Mouse (Mus musculus) heart, postnatal 10 days (tissue): ENCODE measurements around the gene Psmb7. TPM values are rescaled to one million over a fixed set of nuclear protein-coding genes. Genes with fewer than 3 reads are reported as not detected.

Experiments used
- DNase-seq, 2 experiments: peaks; one replicate each; pipeline ENCODE4 v3.0.0; 2021
- intact Hi-C: fragments of 180-260 bp; cut with DNase I; formaldehyde crosslinking; loops from one replicate; pipeline ENCODE4 v1.15.1; 2025
- microRNA-seq, 2 experiments: library from miRNA; unstranded; fragments of <30 nt; microRNA quantifications; one replicate each; pipeline ENCODE4 v1.2.0; 2022
- total RNA-seq, 2 experiments: library from RNA; stranded (reverse); gene quantifications; 2 replicates each; pipeline ENCODE4 v1.2.3; 2021

Gene Psmb7
- total RNA-seq, 2 experiments from 2014 or later: 253 to 257 TPM

DNA sequence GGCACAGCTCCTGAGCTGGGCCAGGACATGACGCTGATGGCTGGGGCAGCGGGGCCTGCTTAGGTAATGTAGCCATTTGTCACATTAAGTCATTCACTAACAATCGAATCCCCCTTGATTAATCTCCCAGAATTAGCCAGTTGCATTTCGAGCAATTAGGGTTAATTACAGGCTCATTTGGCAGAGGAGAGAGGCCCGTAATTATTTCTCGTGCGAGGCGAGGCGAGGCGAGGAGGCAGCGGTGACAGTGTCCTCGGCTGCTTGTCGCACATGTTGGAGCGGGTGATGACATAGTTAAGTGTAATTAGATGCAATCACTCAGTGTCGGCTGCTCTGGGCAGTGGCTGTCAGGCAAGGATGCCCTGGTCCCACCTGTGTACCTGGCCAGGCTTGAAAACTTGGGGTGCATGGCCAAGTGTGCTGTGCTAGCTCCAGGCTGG, 91.9 kb downstream of the Psmb7 start:
- intact Hi-C loops: no loop called here
- no peak for DNase-seq

DNA sequence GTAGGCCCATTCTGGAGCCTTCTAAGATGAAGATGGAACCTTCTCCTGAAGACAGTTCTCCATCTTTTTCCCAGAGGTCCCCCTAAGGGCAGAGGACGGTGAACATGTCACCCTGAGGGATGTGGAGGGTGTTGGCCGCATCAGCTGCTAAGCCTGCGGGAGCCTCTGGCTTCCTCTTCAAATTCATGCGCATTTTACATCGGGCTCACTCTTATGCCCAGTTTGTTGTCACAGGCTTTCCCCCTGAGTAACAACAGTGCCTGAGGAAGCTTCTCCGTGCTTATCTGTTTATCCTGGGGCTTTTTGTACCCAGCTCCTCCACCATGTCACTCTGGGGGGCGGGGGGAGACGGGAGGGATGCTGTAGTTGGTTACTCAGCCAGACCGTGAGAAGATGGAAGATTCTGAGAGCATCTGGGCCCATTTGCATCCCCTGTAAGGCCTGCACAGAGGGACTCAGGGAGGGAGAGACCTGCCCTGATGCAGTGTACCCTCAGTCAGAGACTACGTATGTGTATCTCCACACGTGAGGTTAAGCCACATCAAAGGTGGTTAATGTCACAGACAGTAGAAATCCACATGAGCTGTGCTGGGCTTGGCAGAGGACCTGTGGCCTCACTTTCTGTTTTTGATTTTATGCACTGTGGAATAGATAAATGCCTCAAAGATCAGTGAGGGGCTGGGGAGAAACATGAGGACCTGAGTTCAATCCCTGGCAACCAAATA, 95.9 kb downstream of the Psmb7 start:
- DNase-seq: no peak
- intact Hi-C loops: no loop called here

DNA sequence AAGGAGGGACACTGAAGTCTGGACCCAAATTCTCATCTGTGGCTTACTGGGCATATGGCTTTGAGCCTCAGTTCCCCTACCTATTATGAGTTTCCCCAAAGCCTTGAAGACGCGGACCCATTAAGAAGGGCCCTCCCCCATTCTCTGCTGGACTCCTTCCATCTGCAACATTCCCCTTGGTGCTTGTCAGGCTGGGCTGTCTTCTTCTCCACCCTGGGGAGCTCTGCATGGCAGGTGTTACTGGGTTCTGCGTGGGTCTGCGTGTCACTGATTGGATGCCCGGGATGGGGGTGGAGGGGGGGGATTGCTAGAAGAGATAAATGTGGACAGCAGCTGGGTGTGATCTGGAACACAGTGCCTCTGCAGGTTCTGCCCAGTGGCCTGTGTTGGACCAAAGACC, 97.1 kb downstream of the Psmb7 start:
- peak in 1 of 2 experiments; percentile 42 for DNase-seq
- intact Hi-C loops: no loop called here

DNA sequence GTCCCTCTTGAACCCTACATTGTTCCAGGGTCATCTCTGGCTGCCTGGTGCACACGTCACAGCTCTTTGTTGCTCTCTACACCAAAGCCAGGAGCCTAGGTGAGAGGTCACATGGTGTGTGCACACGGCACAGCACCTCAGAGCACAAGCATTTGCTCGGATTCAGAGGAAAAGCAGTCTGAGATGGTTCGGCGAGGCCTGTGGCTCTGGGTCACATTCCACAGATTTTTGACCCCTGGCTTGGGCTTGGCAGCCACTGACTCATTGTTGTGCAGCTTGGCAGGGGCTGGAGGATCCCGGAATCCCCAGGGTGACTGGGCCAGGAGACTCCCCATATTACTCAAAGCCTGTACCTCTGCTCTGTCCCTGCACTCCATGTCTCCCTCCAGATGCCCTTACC, 97.7 kb downstream of the Psmb7 start:
- intact Hi-C loops: no loop called here
- DNase-seq: peak; percentile 82 to 84

DNA sequence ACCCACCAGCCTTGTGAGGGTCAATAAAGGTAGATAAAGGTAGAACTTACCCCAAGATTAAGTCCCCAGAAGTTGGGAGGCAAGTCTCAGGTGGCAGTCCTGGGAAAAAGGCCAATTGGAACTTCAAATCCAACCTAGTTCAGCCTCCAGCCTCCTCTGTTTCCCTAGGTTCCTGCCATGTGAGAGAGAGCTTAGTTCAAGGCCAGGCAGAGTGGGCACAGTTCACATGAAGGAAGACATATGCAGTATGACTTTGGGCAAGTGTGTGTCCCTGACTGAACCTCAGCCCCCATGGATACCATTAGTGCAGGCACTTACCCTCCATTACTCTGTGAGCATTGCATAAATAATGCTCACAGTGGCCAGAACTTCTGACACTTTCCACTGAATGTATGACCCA, 98.2 kb downstream of the Psmb7 start:
- intact Hi-C loops: no loop called here
- no peak for DNase-seq

DNA sequence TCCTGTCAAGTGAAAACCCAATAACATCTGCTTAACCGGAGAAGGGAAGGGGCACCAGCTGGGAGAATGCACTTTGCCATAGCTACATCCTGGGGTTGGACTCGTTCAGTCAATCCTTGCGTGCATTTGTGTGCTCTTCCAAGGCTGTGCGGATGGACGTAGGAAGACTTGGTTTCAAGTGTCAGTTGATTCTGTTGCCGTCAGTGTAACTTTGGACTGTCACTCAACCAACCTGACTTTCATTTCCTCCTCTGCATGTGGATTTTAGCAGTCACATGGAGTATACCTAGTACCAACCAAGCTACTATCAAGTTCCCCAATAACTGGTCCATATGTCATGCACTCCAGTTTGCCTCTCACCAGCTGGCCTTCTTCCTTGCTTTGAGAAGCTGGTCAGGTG, 98.9 kb downstream of the Psmb7 start:
- intact Hi-C loops: no loop called here

DNA sequence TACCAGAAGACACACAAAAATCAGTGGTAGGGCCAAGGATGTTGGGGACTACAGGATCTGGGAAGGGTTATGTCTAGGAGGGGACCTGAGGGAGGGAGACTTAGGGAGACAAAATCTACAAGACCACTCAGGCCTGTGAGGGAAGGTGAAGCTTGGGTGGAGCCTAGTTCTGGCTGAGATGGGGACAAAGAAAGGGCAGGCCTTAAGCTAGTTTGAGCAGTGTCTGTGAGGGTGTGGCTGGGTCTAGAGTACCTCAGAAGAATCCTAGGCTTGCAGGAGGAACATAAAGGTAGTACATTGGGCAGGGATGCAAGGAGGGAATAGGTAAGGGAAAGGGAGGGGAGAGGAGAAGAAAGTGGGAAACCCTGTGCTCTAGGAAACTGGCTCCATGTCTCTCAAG, 99.5 kb downstream of the Psmb7 start:
- no peak for DNase-seq
- intact Hi-C loops: no loop called here

More for the DNA sequence above, 98.9 kb downstream of the Psmb7 start:
- no peak for DNase-seq

DNA sequence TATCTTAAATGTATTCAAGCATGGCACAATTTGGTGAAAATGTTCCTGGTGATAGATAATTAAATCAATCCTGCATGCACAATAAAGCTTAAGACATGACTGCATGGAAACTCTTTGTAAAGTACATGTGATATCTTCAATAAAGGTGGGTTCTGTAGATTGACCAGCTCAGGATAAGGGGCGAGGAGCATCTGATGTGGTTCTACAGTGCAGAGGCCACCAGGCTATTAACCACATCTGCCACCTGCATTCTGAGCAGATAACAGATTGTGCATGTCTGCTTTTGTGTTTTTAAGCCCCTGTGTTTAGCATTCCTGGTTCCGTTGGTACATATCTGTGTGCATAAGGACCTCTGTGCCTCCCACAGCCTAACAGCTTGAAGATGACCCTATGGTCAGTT, 100.7 kb downstream of the Psmb7 start:
- intact Hi-C loops: no loop called here
- no peak for DNase-seq

DNA sequence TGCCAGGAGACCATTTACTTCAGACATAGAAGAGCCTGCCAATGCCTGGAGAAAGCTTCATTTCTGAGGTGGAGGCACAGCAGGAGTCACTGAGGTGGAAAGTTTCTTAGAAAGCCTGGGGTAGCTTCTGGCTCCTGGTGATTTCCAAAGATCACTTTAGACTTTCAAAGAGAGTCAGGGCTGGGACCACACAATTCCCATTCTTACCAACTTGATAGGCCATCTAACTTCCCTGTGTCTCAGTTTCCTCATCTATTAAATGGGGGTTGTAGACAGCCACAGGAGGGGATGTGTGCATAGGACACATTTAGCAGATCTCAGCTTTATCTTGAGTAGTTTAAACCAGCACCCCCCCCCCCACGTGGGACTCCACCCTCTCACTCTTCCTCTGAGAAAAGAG, 101.5 kb downstream of the Psmb7 start:
- no peak for DNase-seq
- intact Hi-C loops: no loop called here

DNA sequence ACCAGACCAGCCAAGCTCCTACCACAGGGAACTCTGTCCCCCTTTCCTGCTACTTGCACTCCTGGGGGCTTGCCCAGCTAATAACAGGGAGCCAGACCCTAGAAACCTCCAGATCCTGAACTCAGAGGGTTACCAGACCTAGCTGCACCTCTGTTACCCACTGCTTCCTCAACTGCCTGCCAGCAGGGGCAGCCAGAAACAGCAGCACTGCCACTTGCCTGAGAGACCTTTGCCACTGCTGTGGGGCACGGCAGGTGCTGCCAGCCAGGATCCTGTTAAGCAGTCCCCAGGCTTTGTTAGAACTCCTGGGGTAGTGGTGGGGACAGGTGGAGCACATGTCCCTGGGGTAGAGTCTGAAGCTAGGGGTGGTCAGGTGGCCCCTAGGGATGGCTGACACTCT, 102.3 kb downstream of the Psmb7 start:
- intact Hi-C loops: no loop called here
- DNase-seq: no peak

DNA sequence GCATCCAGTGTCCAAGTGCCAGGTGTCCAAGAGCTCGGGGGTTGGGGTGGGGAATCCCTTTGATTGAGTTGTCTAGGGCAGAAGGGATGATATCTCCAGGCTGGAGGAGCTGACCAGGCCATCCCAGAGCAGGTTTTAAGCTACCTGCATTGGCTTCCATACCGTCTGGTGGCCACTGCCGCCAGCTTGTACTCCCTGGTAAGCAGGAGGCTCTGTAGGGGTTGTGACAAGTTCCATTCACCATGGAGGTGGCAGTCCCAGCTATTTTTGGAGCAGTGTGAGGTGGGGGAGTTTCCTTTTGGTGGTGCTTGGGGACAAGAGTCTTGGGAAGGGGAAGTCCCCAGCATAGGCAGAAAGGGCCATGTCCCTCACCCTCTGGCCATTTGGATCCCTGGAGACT, 102.8 kb downstream of the Psmb7 start:
- intact Hi-C loops: no loop called here
- no peak for DNase-seq

DNA sequence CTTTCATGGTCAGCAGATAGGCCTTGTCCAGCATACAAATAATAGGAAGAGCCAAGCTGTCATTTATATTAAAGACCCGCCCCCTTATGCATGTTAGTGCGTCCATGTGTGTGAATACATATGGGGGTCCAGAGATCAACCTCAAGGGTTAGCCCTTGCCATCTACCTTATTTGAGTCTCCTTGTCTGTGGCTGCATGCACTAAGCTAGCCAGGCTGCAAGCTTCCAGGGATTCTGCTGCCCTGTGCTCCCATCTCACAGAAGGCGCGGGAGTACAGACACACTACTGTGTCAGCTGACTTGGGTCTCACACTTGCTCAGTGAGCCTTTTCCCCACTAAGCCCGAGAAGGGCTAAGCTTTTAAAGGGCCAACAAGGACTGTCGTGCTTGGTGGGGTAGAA, 103.2 kb downstream of the Psmb7 start:
- no peak for DNase-seq
- intact Hi-C loops: no loop called here

DNA sequence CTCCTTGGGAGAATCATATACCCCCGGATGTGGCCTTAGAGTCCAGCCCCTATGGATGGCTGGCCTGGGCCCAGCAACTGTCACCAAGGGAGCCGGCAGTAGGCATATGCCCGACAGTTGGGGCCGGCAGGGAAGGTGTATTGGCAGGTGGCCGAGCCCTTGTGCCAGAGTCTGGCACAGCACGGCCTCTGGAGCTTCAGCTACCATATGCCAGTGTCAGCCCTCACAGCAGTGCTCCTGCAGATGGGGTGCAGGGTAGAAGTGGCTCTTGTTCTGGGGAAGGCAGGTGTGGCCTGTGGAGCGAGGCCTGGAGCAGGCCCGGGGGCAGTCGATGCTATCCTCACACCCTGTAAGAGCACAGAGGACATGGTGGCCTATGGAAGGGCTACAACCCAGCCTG, 104.2 kb downstream of the Psmb7 start:
- intact Hi-C loops: no loop called here
- no peak for DNase-seq

Small RNA genes within 50 kb of the gene (microRNA-seq; reads per million reads assigned to microRNA genes)
- gene Gm27634: 0 reads per million in 2 experiments

Other genes with a start within 250 kb of the Psmb7 start
- 10 to 100 TPM; 10.6 to 15.2 TPM for gene Nek6, start 132.4 kb downstream of the Psmb7 start, total RNA-seq
- gene Nr5a1, start 70.5 kb upstream of the Psmb7 start, total RNA-seq: under 1 TPM; 0.12 to 0.15 TPM